Mouse (Mus musculus): ENCODE data around the gene Usp22. TPM values are rescaled to one million over a fixed set of nuclear protein-coding genes. Genes with fewer than 3 reads are reported as not detected.

Usp22 gene
- total RNA-seq, 2 experiments from 2014 or later = 6.5 to 18.0 TPM

DNA sequence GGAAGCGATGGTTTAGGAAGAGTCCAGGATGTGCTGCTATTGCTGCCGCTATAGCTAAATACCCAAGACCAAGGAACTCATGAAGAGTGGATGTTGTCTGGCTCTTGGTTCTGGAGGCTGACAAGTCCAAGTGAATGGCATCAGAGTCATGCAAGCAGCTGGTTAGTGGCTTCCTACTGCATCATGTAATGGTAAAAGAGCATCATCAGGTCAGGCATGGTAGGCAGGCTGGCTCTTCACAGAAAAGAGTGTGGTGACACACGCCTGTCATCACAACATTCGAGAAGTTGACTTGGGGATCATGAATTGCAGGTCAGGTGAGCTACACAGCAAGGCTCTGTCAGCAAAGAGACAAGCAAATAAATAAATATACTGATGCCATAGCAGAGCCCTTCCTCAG, 63.4 kb downstream of the Usp22 start:
- ATAC-seq (replicated peaks; ENCODE audit: low FRiP score, poor library complexity, severe bottlenecking) = no peak

DNA sequence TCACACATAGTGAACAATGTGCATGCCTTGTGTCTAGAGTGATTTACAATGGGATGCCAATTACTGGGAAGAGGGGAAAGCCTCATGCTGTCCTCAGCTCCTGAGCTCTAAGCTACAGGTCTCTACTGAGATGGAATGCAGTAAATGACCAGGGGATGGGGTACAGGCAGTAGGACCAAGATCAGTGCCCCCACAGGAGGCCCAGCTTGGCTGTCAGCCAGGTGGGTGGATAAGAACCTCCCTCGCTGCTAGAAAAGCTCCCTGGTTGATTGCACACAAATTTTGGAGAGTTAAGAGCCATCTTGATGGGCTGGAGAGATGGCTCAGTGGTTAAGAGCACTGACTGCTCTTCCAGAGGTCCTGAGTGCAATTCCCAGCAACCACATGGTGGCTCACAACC, 63.9 kb downstream of the Usp22 start:
- no peak for ATAC-seq (replicated peaks; ENCODE audit: low FRiP score, poor library complexity, severe bottlenecking)

DNA sequence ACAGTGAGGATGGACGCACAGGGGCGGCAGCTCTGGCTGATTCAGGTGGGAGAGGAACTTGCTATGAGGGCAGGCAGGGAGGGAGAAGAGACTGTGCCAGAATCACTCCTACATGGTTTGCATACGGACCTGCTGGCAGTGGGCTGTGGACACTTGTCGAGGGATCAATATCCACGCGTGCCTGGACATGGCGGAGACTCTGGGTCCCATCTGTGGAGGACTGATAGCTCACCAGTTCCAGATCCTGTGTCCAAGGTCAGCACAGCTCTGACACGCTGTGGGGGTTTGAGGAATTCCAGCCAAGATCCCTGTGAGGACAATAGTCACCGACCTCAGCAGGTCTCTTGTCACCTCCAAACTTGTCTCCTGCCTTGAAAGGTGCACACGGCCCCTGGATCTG, 64.7 kb downstream of the Usp22 start:
- no peak for ATAC-seq (replicated peaks; ENCODE audit: low FRiP score, poor library complexity, severe bottlenecking)

DNA sequence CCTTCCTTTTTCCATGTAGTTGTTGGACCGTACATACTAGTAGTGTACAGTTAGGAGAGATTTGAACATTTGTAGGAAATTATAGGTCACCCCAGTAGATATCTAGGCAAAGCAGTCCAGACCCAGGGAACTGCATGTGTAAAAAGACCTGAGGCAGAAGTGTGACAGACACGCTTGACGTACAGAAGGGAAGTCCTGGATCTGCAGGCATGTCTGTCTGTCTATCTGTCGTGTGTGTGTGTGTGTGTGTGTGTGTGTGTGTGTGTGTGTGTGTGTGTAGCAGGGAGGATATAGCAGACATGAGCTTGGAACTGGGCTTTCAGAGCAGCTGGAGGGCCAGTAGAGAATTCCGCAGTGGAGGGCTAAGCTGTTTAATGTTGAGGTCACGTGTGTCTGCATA, 65.1 kb downstream of the Usp22 start:
- ATAC-seq (replicated peaks; ENCODE audit: low FRiP score, poor library complexity, severe bottlenecking) = no peak

DNA sequence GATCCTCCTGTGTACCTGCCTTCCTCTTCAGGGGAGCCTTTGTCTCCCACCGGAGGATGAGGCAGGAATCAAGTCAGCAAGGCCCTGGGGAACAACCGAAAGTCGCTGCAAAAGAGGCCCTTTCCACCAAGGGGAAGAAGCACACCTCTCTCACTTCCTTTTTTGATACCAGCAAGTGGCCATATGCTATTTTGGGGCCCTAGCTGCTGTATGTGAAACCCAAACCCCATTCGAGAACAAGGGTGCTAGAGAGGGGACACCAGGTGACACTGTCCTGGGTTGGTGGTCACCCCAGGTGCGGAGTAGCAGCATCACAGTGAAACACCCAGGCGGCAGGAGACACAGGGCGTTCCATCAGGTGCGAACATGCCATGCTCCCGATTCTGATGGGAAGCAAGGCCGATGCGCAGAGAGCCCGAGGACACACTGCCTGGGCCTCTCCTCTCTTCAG, 65.9 kb downstream of the Usp22 start:
- ATAC-seq (replicated peaks; ENCODE audit: low FRiP score, poor library complexity, severe bottlenecking) = no peak

DNA sequence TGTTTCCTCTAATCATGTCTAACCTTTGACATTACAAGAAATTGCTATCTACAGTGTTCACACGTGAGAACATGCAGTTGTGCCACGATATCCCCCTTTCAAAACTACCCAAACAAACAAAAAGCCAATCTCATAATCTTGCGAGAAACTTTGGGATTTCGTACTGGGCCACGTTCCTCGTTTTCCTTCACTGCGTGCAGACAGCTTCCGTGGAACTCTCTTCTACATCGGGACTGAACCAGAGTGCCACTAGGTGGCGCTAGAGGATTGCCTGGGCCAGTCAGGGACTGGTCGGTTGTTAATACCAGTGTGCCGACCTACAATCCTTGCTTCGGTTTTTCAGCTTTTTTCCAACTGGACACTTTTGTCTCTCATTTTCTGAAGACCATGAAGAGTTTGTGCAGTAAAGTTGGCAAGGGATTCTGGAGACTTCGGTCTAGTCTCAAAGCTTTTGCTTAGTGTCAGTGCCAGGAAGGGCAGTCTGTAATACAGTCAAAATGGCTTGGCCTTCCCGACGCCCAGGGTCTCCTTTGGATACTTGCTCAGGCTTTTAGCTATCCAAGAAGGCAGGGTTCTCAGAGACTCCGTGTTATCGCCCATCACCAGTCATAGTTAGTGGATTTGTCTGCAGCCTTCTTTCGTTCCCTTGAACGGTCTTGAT, 70.5 kb downstream of the Usp22 start:
- peak; percentile 86 for ATAC-seq (replicated peaks; ENCODE audit: low FRiP score, poor library complexity, severe bottlenecking)

DNA sequence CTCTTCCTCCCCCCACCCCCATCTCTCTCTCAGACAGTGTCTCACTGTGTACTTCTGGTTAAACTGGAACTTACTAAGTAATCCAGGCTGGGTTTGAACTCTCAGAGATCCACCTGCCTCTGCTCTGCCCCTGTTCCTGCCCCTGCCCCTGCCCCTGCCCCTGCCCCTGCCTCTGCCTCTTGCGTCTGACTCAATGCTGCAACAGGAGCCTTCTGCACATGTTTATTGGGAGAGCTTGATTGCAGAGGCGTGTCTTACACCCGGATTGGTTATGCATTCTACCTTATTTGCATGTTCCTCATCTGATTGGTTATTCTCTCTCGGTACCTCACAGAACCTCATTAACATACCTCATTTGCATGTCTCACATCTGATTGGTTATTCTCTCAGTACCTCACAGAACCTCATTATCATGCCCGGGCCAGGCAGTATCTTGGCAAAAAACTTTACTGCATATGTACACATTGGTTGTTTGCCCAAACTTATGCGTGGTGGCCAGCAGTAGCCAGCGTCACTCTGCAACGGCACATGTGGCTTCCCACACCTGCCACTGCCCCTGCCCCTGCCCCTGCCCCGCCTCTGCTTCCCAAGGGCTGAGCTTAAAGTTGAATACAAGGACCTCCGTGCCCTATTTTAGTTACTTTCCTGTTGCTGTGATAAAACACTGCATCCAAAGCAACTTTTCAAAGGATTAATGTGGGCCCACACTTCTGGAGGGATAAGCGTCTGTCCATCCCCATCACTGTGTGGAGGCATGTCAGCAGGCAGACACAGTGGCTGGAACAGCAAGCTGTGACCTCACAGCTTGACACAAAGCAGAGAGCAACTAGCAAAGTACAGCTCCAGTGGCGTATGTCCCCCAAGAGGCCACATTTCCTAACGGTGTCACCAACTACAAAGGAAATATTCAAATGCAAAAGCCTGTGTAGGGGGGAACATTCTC, 72.2 kb downstream of the Usp22 start:
- no peak for ATAC-seq (replicated peaks; ENCODE audit: low FRiP score, poor library complexity, severe bottlenecking)

Other genes starting within 250 kb of the Usp22 start
- 28.1 and 29.7 TPM in 2 replicates for gene Map2k3, start 243.0 kb downstream of the Usp22 start, total RNA-seq (2015; ENCODE audit: low replicate concordance)
- 21.6 and 45.6 TPM in 2 replicates for gene Map2k3, start 243.0 kb downstream of the Usp22 start, total RNA-seq (2017; ENCODE audit: low replicate concordance)
- not detected in 2 replicates for gene Kcnj12, start 152.5 kb downstream of the Usp22 start, total RNA-seq (2015; ENCODE audit: low replicate concordance)
- not detected in 2 replicates for gene Kcnj12, start 152.5 kb downstream of the Usp22 start, total RNA-seq (2017; ENCODE audit: low replicate concordance)
- gene Tnfrsf13b, start 48.3 kb downstream of the Usp22 start, total RNA-seq (2015; ENCODE audit: low replicate concordance) = 10.2 and 11.7 TPM in 2 replicates
- gene Tnfrsf13b, start 48.3 kb downstream of the Usp22 start, total RNA-seq (2017; ENCODE audit: low replicate concordance) = 6.7 and 18.9 TPM in 2 replicates
- not detected in 2 replicates for gene Aldh3a1, start 32.5 kb upstream of the Usp22 start, total RNA-seq (2015; ENCODE audit: low replicate concordance)
- gene Aldh3a1, start 32.5 kb upstream of the Usp22 start, total RNA-seq (2017; ENCODE audit: low replicate concordance) = not detected in 2 replicates
- gene Aldh3a2, start 92.4 kb upstream of the Usp22 start, total RNA-seq (2015; ENCODE audit: low replicate concordance) = 14.6 and 20.5 TPM in 2 replicates
- gene Aldh3a2, start 92.4 kb upstream of the Usp22 start, total RNA-seq (2017; ENCODE audit: low replicate concordance) = 5.0 and 20.4 TPM in 2 replicates
- gene Slc47a2, start 167.8 kb upstream of the Usp22 start, total RNA-seq (2015; ENCODE audit: low replicate concordance) = not detected in 2 replicates
- not detected in 2 replicates for gene Slc47a2, start 167.8 kb upstream of the Usp22 start, total RNA-seq (2017; ENCODE audit: low replicate concordance)
- gene Slc47a1, start 203.3 kb upstream of the Usp22 start, total RNA-seq (2015; ENCODE audit: low replicate concordance) = not detected in 2 replicates
- not detected in 2 replicates for gene Slc47a1, start 203.3 kb upstream of the Usp22 start, total RNA-seq (2017; ENCODE audit: low replicate concordance)